Mouse (Mus musculus) heart, postnatal 0 days (tissue): ENCODE data around the gene Vwa3a. TPM values are rescaled to one million over a fixed set of nuclear protein-coding genes. Genes with fewer than 3 reads are reported as not detected.

ENCODE experiments used
- ATAC-seq: fragments of 200-750 bp; cut with Nextera tagmentation; 2 replicates; pipeline ENCODE4 v1.8.0; 2017; ENCODE audit warnings: low read depth, moderate number of reproducible peaks, moderate library complexity; ENCODE audit not compliant: insufficient read depth
- DNase-seq: peaks from one replicate; pipeline ENCODE4 v3.0.0-alpha.2; 2016; ENCODE audit warnings: low spot score
- H3K27ac ChIP-seq: fragments of 300-500 bp; sonication (generic); 2 replicates; pipeline ENCODE4 v1.5.1; 2014; ENCODE audit warnings: low read depth, mild to moderate bottlenecking
- H3K27me3 ChIP-seq: fragments of 300-500 bp; sonication (generic); 2 replicates; pipeline ENCODE4 v1.6.1; 2014; ENCODE audit warnings: low read length, mixed read lengths; ENCODE audit not compliant: control insufficient read depth, insufficient read depth
- H3K36me3 ChIP-seq: fragments of 300-500 bp; sonication (generic); replicated peaks from 2 replicates; pipeline ENCODE4 v1.6.1; 2014; ENCODE audit warnings: low read length, mixed read lengths; ENCODE audit not compliant: control insufficient read depth, insufficient read depth
- H3K4me1 ChIP-seq: fragments of 300-500 bp; sonication (generic); 2 replicates; pipeline ENCODE4 v1.6.1; 2014; ENCODE audit warnings: antibody characterized with exemption; ENCODE audit not compliant: control insufficient read depth, insufficient read depth
- H3K4me2 ChIP-seq: fragments of 300-500 bp; sonication (generic); 2 replicates; pipeline ENCODE4 v1.6.1; 2014; ENCODE audit warnings: low read depth, mild to moderate bottlenecking, low read length, moderate library complexity
- H3K4me3 ChIP-seq: fragments of 300-500 bp; sonication (generic); 2 replicates; pipeline ENCODE4 v1.5.1; 2014; ENCODE audit warnings: low read depth, low read length
- H3K9ac ChIP-seq: fragments of 300-500 bp; sonication (generic); replicated peaks from 2 replicates; pipeline ENCODE4 v1.6.1; 2014; ENCODE audit warnings: low read depth, low read length, mixed read lengths
- H3K9me3 ChIP-seq: fragments of 300-500 bp; sonication (generic); replicated peaks from 2 replicates; pipeline ENCODE4 v1.6.1; 2016; ENCODE audit warnings: low read length; ENCODE audit not compliant: control insufficient read depth
- CTCF ChIP-seq: IDR thresholded peaks from 2 replicates; pipeline ENCODE4 v1.5.1; 2016; ENCODE audit warnings: antibody characterized with exemption, control low read depth, low read depth
- EP300 ChIP-seq: IDR thresholded peaks from 2 replicates; pipeline ENCODE4 v1.6.1; 2016; ENCODE audit warnings: antibody characterized with exemption, low read depth
- WGBS: fragments of 180-500 bp; shearing (Covaris S2); extraction: QIAGEN DNeasy Blood & Tissue Kit; methylation state at CpG from one replicate; pipeline ENCODE4 v1.1.7; 2014; 5-methylcytosine and 5-hydroxymethylcytosine counted together
- polyA plus RNA-seq: library from polyadenylated mRNA; unstranded; fragments of >200 nt; fragmentation: Nextera tagmentation; extraction: Ambion mirVana; gene quantifications from 2 replicates; pipeline ENCODE4 v1.2.1, GENCODE M21; 2015
- total RNA-seq: library from RNA; depleted of rRNA; stranded (reverse); fragments of >200 nt; gene quantifications from 2 replicates; pipeline ENCODE4 v1.2.3, GENCODE M21; 2014; ENCODE audit warnings: low replicate concordance

Vwa3a gene
- total and polyA plus RNA-seq, 2 experiments from 2014 or later, result 0.04 to 1.1 TPM

- no peak for TF ChIP-seq EP300
- no peak for TF ChIP-seq CTCF
- no peak overlapping the region for H3K27ac ChIP-seq
- H3K27me3 ChIP-seq, result no peaks in the 10 kb centered on the region
- ATAC-seq (no peak), DNase-seq (no peak)
- WGBS, result 85% methylated on average over 5 of the region's 5 CpGs
- 0 out of 2 replicates have a peak, but pooled peaks cover 1% of the 10 kb centered on the region for H3K36me3 ChIP-seq
- no peak overlapping the region for H3K4me3 ChIP-seq
- no peak overlapping the region for H3K4me2 ChIP-seq
- no peaks in the 10 kb centered on the region for H3K4me1 ChIP-seq
- no peaks in the 10 kb centered on the region for H3K9me3 ChIP-seq
- H3K9ac ChIP-seq, result no peak overlapping the region
Measured at GRCm38 (mm10) chr7:120721051-120721450, 18.1 kb upstream of the Vwa3a start.

GRCm38 (mm10) chr7:120721456-120721855 lies 17.7 kb upstream of the Vwa3a start:
- no peak for DNase-seq
- 88% methylated on average over 8 of the region's 8 CpGs for WGBS

GRCm38 (mm10) chr7:120722063-120722462 lies 17.1 kb upstream of the Vwa3a start:
- H3K9ac ChIP-seq, result no peak overlapping the region
- TF ChIP-seq EP300, result no peak
- no peak for TF ChIP-seq CTCF
- no peak for ATAC-seq
- no peak overlapping the region for H3K4me3 ChIP-seq
- no peak for DNase-seq
- 84% methylated on average over 4 of the region's 4 CpGs for WGBS
- H3K4me2 ChIP-seq, result no peak overlapping the region
- 0 out of 2 replicates have a peak, but pooled peaks cover 6% of the 10 kb centered on the region for H3K36me3 ChIP-seq
- no peak overlapping the region for H3K27ac ChIP-seq
- no peaks in the 10 kb centered on the region for H3K9me3 ChIP-seq
- no peaks in the 10 kb centered on the region for H3K27me3 ChIP-seq
- no peaks in the 10 kb centered on the region for H3K4me1 ChIP-seq

More at GRCm38 (mm10) chr7:120721456-120721855, 17.7 kb upstream of the Vwa3a start:
- no peaks in the 10 kb centered on the region for H3K27me3 ChIP-seq
- H3K9ac ChIP-seq, result no peak overlapping the region
- no peak overlapping the region for H3K27ac ChIP-seq
- no peak for ATAC-seq
- no peak overlapping the region for H3K4me2 ChIP-seq
- no peaks in the 10 kb centered on the region for H3K4me1 ChIP-seq
- TF ChIP-seq CTCF (no peak), EP300 (no peak)
- H3K9me3 ChIP-seq, result no peaks in the 10 kb centered on the region
- no peak overlapping the region for H3K4me3 ChIP-seq
- 0 out of 2 replicates have a peak, but pooled peaks cover 5% of the 10 kb centered on the region for H3K36me3 ChIP-seq

GRCm38 (mm10) chr7:120722839-120723278 lies 16.3 kb upstream of the Vwa3a start:
- no peaks in the 10 kb centered on the region for H3K4me1 ChIP-seq
- 66% methylated on average over 8 of the region's 8 CpGs for WGBS
- H3K4me3 ChIP-seq, result no peak overlapping the region
- H3K27me3 ChIP-seq, result no peaks in the 10 kb centered on the region
- no peak overlapping the region for H3K27ac ChIP-seq
- ATAC-seq (no peak), DNase-seq (no peak)
- 0 out of 2 replicates have a peak, but pooled peaks cover 6% of the 10 kb centered on the region for H3K36me3 ChIP-seq
- no peaks in the 10 kb centered on the region for H3K9me3 ChIP-seq
- TF ChIP-seq CTCF (no peak), EP300 (no peak)
- H3K4me2 ChIP-seq, result no peak overlapping the region
- no peak overlapping the region for H3K9ac ChIP-seq

GRCm38 (mm10) chr7:120727581-120727980 lies 11.5 kb upstream of the Vwa3a start:
- Histone ChIP-seq H3K4me2 (no peak overlapping the region), H3K27ac (no peak overlapping the region), H3K27me3 (no peaks in the 10 kb centered on the region), H3K4me3 (no peak overlapping the region), H3K36me3 (peaks cover 14% of the 10 kb centered on the region; the same call in 1 of the 2 replicates), H3K9me3 (no peaks in the 10 kb centered on the region), H3K9ac (no peak overlapping the region), H3K4me1 (no peaks in the 10 kb centered on the region)
- ATAC-seq, result no peak
- TF ChIP-seq EP300 (no peak), CTCF (peak; percentile 74)
- DNase-seq, result no peak
- WGBS, result 81% methylated on average over 3 of the region's 3 CpGs

GRCm38 (mm10) chr7:120729635-120730034 lies 9.5 kb upstream of the Vwa3a start:
- Histone ChIP-seq H3K36me3 (peaks cover 19% of the 10 kb centered on the region; the same call in 1 of the 2 replicates), H3K27me3 (no peaks in the 10 kb centered on the region), H3K4me3 (peak overlapping the region; percentile 13; the same call in 1 of the 2 replicates), H3K9ac (0 out of 2 replicates have a peak overlapping the region, but pooled peaks have one; percentile 45), H3K27ac (peak overlapping the region; percentile 47), H3K4me2 (peak overlapping the region; percentile 48), H3K9me3 (no peaks in the 10 kb centered on the region), H3K4me1 (no peaks in the 10 kb centered on the region)
- no peak for ATAC-seq
- DNase-seq, result no peak
- WGBS, result 38% methylated on average over 5 of the region's 5 CpGs
- no peak for TF ChIP-seq CTCF
- TF ChIP-seq EP300, result no peak
